Mouse (Mus musculus): ENCODE measurements at regions not wholly inside any gene's neighbourhood (a gene's known extent, or its start where the extent isn't known, plus 50 kb on each side); places are given as distances from the start of the nearest gene placed in this dataset.
"Not testable (repeated sequence)": the region's sequence is repeated elsewhere in the genome, so short reads cannot be mapped to it uniquely, and the experiment has no call there.

DNA sequence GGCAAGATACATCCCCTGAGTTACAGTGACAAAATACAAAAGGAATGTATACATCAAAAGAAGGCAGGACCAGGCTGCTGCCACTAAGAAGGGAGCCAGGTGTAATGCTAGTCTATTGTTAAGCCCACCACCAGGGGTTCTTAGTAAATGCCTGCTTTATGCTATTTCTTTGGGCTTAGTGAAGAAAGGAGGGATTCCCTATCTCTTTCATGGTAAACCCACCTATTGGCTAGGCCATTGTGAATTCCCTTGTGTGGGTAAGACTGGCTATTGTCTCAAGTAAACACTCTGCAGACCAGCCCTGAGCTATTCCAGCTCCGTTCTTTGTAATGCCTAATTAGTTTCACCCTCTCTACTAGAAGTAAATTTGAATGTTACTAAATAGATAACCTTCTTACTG, 716.6 kb upstream of the 1700015G11Rik start:
- DNase-seq (ENCODE audit: extremely low spot score in 1 of 2, low spot score in 1 of 2) = not testable (repeated sequence)

DNA sequence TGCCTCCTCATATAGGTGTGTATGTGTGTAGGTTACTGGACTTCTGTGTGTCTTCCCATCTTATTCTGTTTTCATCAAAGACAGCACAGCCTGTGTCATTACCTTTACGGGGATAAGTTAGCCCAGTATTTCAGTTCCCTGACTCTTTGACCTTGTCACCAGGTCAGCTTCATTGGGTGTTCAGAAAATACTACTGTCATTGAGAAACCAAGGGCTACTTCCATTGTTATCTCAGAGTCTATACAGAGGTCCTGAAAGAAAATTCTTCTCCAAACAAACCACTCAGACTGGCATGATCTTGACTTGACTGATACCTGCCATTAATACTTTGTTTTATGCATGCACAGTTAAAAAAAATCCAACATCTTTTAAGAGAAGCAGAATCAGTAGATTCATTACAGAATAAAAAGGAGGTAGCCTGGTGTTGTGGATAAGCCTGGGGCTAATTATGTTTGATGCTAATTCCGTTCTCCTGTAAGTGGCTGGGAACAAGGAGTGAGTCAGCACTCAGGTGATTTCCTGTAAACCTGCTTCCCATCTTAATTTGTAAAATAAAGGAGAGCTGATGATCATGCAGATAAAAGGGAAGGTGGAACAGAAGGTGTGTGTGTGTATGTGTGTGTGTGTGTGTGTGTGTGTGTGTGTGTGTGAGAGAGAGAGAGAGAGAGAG, 710.8 kb upstream of the 1700015G11Rik start:
- no peak for DNase-seq (ENCODE audit: extremely low spot score in 1 of 2, low spot score in 1 of 2)

DNA sequence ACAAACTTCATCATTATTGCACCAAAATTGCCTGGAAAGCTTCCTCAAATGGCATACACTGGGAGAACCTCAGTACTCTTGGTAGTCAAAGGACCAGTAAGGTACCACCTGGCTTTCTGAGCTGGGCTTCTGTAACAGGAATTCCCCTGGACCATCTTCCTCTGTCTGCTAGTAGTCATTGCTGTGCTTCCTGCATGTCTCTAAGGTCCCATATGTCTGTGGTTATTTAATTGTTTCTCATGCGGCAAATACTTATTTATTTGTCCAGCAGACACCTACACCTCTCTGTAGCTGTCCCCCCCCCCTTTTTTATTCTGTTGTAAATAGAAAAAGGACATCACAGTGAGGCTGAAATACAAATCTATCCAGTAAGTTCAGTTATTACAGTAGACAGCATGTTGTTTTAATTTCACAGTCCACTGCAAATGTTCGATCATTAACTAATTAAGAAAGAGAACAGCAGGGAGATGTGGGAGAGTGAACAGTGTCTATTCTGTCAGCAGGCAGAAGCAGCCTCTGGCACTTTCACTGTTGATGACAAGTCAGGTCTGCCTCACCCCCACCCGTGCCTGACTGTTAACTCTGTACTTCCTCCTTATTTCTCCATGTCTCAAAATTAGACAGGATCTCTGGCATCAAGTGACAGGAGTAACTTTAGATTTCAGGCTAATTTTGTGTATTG, 687.1 kb upstream of the 1700015G11Rik start:
- DNase-seq (ENCODE audit: extremely low spot score in 1 of 2, low spot score in 1 of 2) = no peak

DNA sequence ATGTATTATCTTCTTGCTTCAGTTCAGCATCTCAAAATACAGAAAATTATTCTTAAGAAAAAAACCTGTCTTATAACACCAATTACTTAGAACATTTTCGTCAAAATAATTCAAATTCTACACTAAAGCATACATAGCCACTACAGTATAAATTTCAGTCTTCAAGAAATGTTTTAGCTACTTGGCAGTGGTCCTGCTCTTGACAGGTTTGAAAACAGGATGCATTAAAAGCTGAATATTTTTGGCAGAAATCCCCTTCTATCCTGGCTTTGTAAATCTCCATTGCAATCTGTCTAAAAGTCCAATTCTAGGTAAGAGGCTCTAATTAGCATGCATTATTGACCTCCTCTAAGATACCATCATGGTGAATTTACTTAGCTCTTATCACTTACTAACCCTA, 652.8 kb upstream of the 1700015G11Rik start:
- peak in 1 of 2 experiments; percentile 5 for DNase-seq (ENCODE audit: extremely low spot score in 1 of 2, low spot score in 1 of 2)
